Mouse (Mus musculus) liver, postnatal 0 days (tissue): Measurements from ENCODE around the gene Gadl1.

Source experiments
- CTCF ChIP-seq: sonication (generic); IDR thresholded peaks from 2 replicates; pipeline ENCODE4 v1.5.1; 2016; ENCODE audit warnings: antibody characterized with exemption, low read depth
- EP300 ChIP-seq: IDR thresholded peaks from 2 replicates; pipeline ENCODE4 v1.6.1; 2016; ENCODE audit warnings: antibody characterized with exemption, low read depth, mild to moderate bottlenecking

DNA sequence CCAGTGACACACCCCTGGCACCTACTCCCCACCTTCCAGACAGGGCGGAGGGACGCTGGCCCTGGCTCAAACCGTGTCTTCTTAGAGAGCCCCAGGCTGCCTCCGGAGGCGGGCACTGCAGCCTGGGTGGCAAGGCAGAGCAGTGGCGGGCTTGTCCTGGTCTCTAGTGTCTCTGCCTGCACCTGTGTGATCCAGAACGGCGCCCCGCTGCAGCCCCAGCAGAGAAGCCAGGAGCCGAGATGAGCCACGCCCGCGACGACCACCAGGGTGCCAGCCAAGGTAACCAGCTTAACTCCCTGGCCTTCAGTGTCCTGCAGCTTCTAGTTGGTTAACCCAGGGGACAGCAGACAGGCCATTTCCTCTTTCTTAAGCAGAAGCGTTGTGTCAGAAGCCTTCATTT, 930 bp upstream of the Gadl1 start:
- TF ChIP-seq CTCF (no peak), EP300 (no peak)
